26 mouse cellular contexts compared by ENCODE assay signal in the genomic region with DNA sequence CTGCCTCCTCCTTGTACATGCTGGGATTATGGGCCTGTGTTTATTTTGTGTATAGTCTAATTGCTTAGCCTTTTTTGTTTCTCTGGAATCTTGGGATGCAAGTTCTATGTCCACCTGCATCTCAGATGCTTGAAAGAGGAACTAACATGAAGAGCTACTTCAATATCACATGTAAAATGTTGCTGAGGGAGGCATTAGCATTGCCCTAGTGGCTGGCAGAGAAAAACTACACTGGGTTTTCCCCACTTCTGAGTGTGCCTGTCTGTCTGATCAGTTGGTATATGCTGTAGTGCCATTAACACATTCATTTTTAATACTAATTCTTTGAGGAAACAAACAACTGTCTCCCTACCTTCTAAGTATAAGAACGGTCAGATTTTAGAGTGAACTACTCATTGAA.
"Had no signal": no experiment of that assay in that cellular context is flagged by ENCODE, and none has a peak within 500 bp of the region (broad histone marks: within the 10 kb centered on the region; RNA-seq: fewer than 3 reads in every experiment).

No protein-coding gene starts in this region.

- H3K27ac ChIP-seq: embryonic facial prominence, embryonic 10.5 days; embryonic facial prominence, embryonic 12.5 days; embryonic facial prominence, embryonic 13.5 days; embryonic facial prominence, embryonic 15.5 days; forebrain, embryonic 10.5 days; forebrain, embryonic 12.5 days; forebrain, embryonic 13.5 days; forebrain, embryonic 15.5 days; gastrocnemius, adult 2 months; heart, adult 2 months had no signal

- ATAC-seq: forebrain, embryonic 13.5 days; forebrain, embryonic 14.5 days; forebrain, embryonic 15.5 days; forebrain, embryonic 16.5 days; forebrain, postnatal 0 days had no signal

- H3K4me2 ChIP-seq: embryonic facial prominence, embryonic 12.5 days; embryonic facial prominence, embryonic 13.5 days; embryonic facial prominence, embryonic 15.5 days; forebrain, embryonic 12.5 days; forebrain, embryonic 13.5 days; forebrain, embryonic 15.5 days had no signal

- H3K9me3 ChIP-seq: embryonic facial prominence, embryonic 10.5 days; embryonic facial prominence, embryonic 12.5 days; embryonic facial prominence, embryonic 13.5 days; embryonic facial prominence, embryonic 15.5 days; forebrain, embryonic 10.5 days; forebrain, embryonic 12.5 days; forebrain, embryonic 13.5 days; forebrain, embryonic 15.5 days had no signal

- H3K4me1 ChIP-seq: embryonic facial prominence, embryonic 10.5 days; embryonic facial prominence, embryonic 12.5 days; embryonic facial prominence, embryonic 13.5 days; embryonic facial prominence, embryonic 15.5 days; forebrain, embryonic 13.5 days had no signal

- H3K9ac ChIP-seq: embryonic facial prominence, embryonic 12.5 days; embryonic facial prominence, embryonic 13.5 days; embryonic facial prominence, embryonic 15.5 days; forebrain, embryonic 12.5 days; forebrain, embryonic 13.5 days; forebrain, embryonic 15.5 days; forebrain, postnatal 0 days had no signal

- H3K36me3 ChIP-seq: embryonic facial prominence, embryonic 10.5 days; embryonic facial prominence, embryonic 12.5 days; embryonic facial prominence, embryonic 13.5 days; embryonic facial prominence, embryonic 15.5 days; forebrain, embryonic 10.5 days; forebrain, embryonic 12.5 days; forebrain, embryonic 15.5 days had no signal

- H3K27me3 ChIP-seq: embryonic facial prominence, embryonic 12.5 days; embryonic facial prominence, embryonic 13.5 days; embryonic facial prominence, embryonic 15.5 days; forebrain, embryonic 12.5 days; forebrain, embryonic 13.5 days; forebrain, embryonic 15.5 days had no signal

- DNase-seq: cerebellum, adult 9-10 months; cerebellum, adult 9-11 months; cerebellum, postnatal 10 days; cerebellum, postnatal 14 days; cerebellum, postnatal 25 days; cerebellum, postnatal 36 days; embryo, embryonic 11 days; forebrain, postnatal 0 days; gastrocnemius, adult 2 months; gastrocnemius, postnatal 10 days; gastrocnemius, postnatal 14 days; gastrocnemius, postnatal 25 days; gastrocnemius, postnatal 36 days; heart, adult 18-20 months; heart, adult 2 months had no signal

- H3K4me3 ChIP-seq: embryonic facial prominence, embryonic 10.5 days; embryonic facial prominence, embryonic 12.5 days; embryonic facial prominence, embryonic 13.5 days; embryonic facial prominence, embryonic 15.5 days; erythroblast, embryonic 14.5 days; forebrain, embryonic 10.5 days; forebrain, embryonic 12.5 days; forebrain, embryonic 13.5 days; forebrain, embryonic 15.5 days; gastrocnemius, adult 2 months; heart, adult 2 months had no signal
